Mouse (Mus musculus): ENCODE data around the gene Sfn. TPM values are rescaled to one million over a fixed set of nuclear protein-coding genes. Genes with fewer than 3 reads are reported as not detected.

Gene Sfn
- total RNA-seq, 2 experiments from 2014 or later, result 0.91 to 1.7 TPM

- peak; percentile 77 for DNase-seq (ENCODE audit: low spot score)
Observed at GRCm38 (mm10) chr4:133584059-133584951, 17.7 kb downstream of the Sfn start, which contains the start of gene Gpn2. Gene Gpn2 (plus strand): TSS chr4:133584362.

GRCm38 (mm10) chr4:133583690-133584058 lies 18.3 kb downstream of the Sfn start:
- no peak for DNase-seq (ENCODE audit: low spot score)

GRCm38 (mm10) chr4:133577983-133578382 lies 24.0 kb downstream of the Sfn start:
- no peak for DNase-seq (ENCODE audit: low spot score)

GRCm38 (mm10) chr4:133574843-133575202 lies 27.1 kb downstream of the Sfn start:
- no peak for DNase-seq (ENCODE audit: low spot score)

GRCm38 (mm10) chr4:133574070-133574842 lies 27.7 kb downstream of the Sfn start, which contains the start of gene Gpatch3:
Gene Gpatch3 (plus strand): TSS chr4:133574745.
- peak; percentile 93 for DNase-seq (ENCODE audit: low spot score)

GRCm38 (mm10) chr4:133570066-133570466 lies 31.9 kb downstream of the Sfn start:
- DNase-seq (ENCODE audit: low spot score), result no peak

- DNase-seq (ENCODE audit: low spot score), result no peak
Observed at GRCm38 (mm10) chr4:133569291-133570065, 32.5 kb downstream of the Sfn start.

GRCm38 (mm10) chr4:133567251-133567650 lies 34.7 kb downstream of the Sfn start:
- DNase-seq (ENCODE audit: low spot score), result no peak

GRCm38 (mm10) chr4:133563123-133563571 lies 38.8 kb downstream of the Sfn start:
- no peak for DNase-seq (ENCODE audit: low spot score)

GRCm38 (mm10) chr4:133561622-133562021 lies 40.3 kb downstream of the Sfn start:
- DNase-seq (ENCODE audit: low spot score), result no peak

- no peak for DNase-seq (ENCODE audit: low spot score)
Observed at GRCm38 (mm10) chr4:133559846-133560245, 42.1 kb downstream of the Sfn start.

GRCm38 (mm10) chr4:133557041-133557717 lies 44.8 kb downstream of the Sfn start:
- no peak for DNase-seq (ENCODE audit: low spot score)

- DNase-seq (ENCODE audit: low spot score), result no peak
Observed at GRCm38 (mm10) chr4:133553448-133554330, 48.3 kb downstream of the Sfn start.

GRCm38 (mm10) chr4:133552768-133553447 lies 49.1 kb downstream of the Sfn start, which contains the start of gene Nr0b2:
Gene Nr0b2 (plus strand): TSS chr4:133553376.
- DNase-seq (ENCODE audit: low spot score), result no peak

GRCm38 (mm10) chr4:133552029-133552428 lies 49.9 kb downstream of the Sfn start:
- DNase-seq (ENCODE audit: low spot score), result no peak
